Comparison of ENCODE assay signal across 13 mouse cellular contexts in genomic region chr12:106082958-106083381, GRCm38 (mm10).
DNase-seq lines count a peak whose midpoint lies in the region; ATAC-seq and TF ChIP-seq lines count a peak whose summit lies in the region.
"Had no signal": no experiment of that assay in that cellular context is flagged by ENCODE, and none has a peak within 500 bp of the region (broad histone marks: within the 10 kb centered on the region; RNA-seq: fewer than 3 reads in every experiment).

No protein-coding gene starts in this region.

- H3K4me2 ChIP-seq in forebrain, postnatal 0 days (ENCODE audit: low read depth), result no peak overlapping the region
- H3K4me2 ChIP-seq in midbrain, embryonic 12.5 days (replicated peaks), result no peak overlapping the region

- TF ChIP-seq CTCF in E14TG2a.4 (conservative IDR thresholded peaks at IDR 0.05; ENCODE audit: low read length), result no peak
- no peak for TF ChIP-seq CTCF in forebrain, postnatal 0 days (IDR thresholded peaks at IDR 0.05; ENCODE audit: low read depth)

- no peak overlapping the region for H3K9ac ChIP-seq in forebrain, postnatal 0 days
- H3K9ac ChIP-seq in midbrain, embryonic 12.5 days (replicated peaks), result no peak overlapping the region

- H3K9me3 ChIP-seq in E14TG2a.4 (ENCODE audit: low read length), result no peaks in the 10 kb centered on the region
- H3K9me3 ChIP-seq in forebrain, postnatal 0 days (ENCODE audit: low read length), result no peaks in the 10 kb centered on the region
- H3K9me3 ChIP-seq in midbrain, embryonic 12.5 days, result no peaks in the 10 kb centered on the region

- H3K4me3 ChIP-seq in E14TG2a.4 (replicated peaks; ENCODE audit: low read length), result peak overlapping the region; percentile 23; the same call in 1 of the 2 replicates
- no peak overlapping the region for H3K4me3 ChIP-seq in forebrain, postnatal 0 days (ENCODE audit: low read depth, low read length)
- H3K4me3 ChIP-seq in midbrain, embryonic 12.5 days, result no peak overlapping the region

- 41% methylated on average over 11 of the region's 11 CpGs for WGBS in forebrain, postnatal 0 days
- WGBS in midbrain, embryonic 12.5 days, result 31% methylated on average over 11 of the region's 11 CpGs

- H3K27me3 ChIP-seq in E14TG2a.4 (ENCODE audit: insufficient read depth, low read length), result 0 out of 2 replicates have a peak, but pooled peaks cover 2% of the 10 kb centered on the region
- no peaks in the 10 kb centered on the region for H3K27me3 ChIP-seq in forebrain, postnatal 0 days (ENCODE audit: insufficient read depth, low read length)
- no peaks in the 10 kb centered on the region for H3K27me3 ChIP-seq in midbrain, embryonic 12.5 days

- H3K36me3 ChIP-seq in E14TG2a.4 (ENCODE audit: insufficient read depth, low read length), result peaks cover 26% of the 10 kb centered on the region
- H3K36me3 ChIP-seq in forebrain, postnatal 0 days (ENCODE audit: insufficient read depth), result no peaks in the 10 kb centered on the region
- H3K36me3 ChIP-seq in midbrain, embryonic 12.5 days, result no peaks in the 10 kb centered on the region

- peak overlapping the region; percentile 69 for H3K27ac ChIP-seq in forebrain, postnatal 0 days (ENCODE audit: low read depth, low read length)
- peak overlapping the region; percentile 30 for H3K27ac ChIP-seq in midbrain, embryonic 12.5 days (replicated peaks)

- ATAC-seq in forebrain, postnatal 0 days, result peak; percentile 18; the same call in 1 of the 2 replicates
- peak; percentile 13; the same call in 1 of the 2 replicates for ATAC-seq in midbrain, embryonic 12.5 days (ENCODE audit: low FRiP score, low read depth)

- peak; percentile 52 for DNase-seq in embryo, embryonic 9.5 days (ENCODE audit: extremely low spot score)
- DNase-seq in forebrain, postnatal 0 days, result no peak
- DNase-seq in urinary bladder, postnatal 4 days (ENCODE audit: low spot score in 2 of 2), result no peak
- DNase-seq in left cerebral cortex, adult 18-20 months (ENCODE audit: low spot score in 2 of 2), result no peak
- DNase-seq in natural killer cell, adult 2 months (ENCODE audit: low spot score in 2 of 2), result no peak
- no peak for DNase-seq in yolk sac, embryonic 10.5 days (ENCODE audit: low spot score)
- DNase-seq: cerebellum, adult 9-10 months; heart, adult 18-20 months; kidney, adult 11 months; lung, adult 2 months; right cerebral cortex, postnatal 25 days had no signal

- H3K4me1 ChIP-seq in E14TG2a.4 (replicated peaks; ENCODE audit: low read depth, low read length), result peaks cover 49% of the 10 kb centered on the region
- H3K4me1 ChIP-seq in forebrain, postnatal 0 days (ENCODE audit: insufficient read depth), result peaks cover 18% of the 10 kb centered on the region
- H3K4me1 ChIP-seq in midbrain, embryonic 12.5 days, result peaks cover 39% of the 10 kb centered on the region
